Mouse (Mus musculus): Measurements from ENCODE around the gene Alppl2.
A peak's percentile ranks its signal among the peaks of the same experiment; 100 is the strongest.

The Alppl2 gene

DNA sequence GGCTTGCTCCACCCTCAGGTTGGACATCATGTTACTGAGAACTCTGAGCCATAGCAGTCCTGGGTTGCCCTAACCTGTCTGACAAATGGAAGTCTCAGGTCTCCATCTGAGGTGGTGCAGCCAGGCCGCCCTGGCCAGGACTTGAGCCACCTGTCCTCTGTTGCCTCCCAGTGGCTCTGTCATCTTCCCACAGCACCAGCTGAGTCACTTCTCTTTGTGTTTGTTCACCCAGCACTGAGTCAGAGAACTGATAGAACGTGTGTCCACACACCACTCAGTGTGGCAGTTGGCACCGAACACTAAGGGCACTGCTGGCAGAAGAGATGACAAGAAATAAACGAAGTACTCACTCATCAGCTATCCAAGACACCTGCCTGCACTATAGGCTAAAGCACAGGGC lies 38.4 kb downstream of the Alppl2 start:
- peak; percentile 50 for DNase-seq (ENCODE audit: extremely low read depth, insufficient read length, low spot score)

DNA sequence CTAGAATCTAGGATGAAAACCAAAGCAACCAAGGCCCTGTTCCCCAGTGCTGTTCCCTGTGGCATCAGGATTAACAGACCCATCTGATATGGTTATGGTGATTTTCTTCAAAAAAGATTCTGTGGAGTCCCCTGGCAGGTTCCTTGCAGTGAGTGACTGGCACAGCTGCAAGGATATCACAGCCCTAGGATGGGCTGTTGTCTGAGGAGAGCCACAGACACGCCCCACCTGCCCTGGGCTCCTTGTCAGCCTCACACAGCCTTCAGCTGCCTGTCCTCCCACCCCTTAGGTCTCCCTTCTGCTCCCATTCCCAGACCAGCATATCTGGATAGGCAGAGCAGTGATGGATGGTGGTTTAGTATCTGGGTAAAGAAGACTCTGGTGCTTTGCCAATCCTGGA lies 39.0 kb downstream of the Alppl2 start:
- DNase-seq (ENCODE audit: extremely low read depth, insufficient read length, low spot score), result no peak

DNA sequence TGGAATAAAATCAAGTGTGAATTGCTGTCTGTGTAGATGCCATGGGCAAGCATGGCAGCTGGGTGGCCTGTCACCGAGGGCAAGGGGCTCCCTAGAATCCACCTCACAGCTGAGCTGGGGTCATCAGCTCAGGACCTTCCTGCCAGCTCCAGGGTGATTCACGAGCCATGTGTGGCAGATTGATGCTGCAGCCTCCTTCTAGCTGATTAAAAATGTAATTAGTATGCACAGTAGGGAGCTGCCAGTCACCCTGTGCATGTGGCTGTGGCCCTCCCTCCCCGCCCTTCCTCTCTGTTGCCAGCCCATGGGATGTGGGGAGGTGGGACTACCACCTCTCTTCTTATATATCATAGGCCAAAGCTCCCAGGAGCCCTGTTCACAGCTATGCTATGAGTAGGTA lies 39.7 kb downstream of the Alppl2 start:
- no peak for DNase-seq (ENCODE audit: extremely low read depth, insufficient read length, low spot score)

DNA sequence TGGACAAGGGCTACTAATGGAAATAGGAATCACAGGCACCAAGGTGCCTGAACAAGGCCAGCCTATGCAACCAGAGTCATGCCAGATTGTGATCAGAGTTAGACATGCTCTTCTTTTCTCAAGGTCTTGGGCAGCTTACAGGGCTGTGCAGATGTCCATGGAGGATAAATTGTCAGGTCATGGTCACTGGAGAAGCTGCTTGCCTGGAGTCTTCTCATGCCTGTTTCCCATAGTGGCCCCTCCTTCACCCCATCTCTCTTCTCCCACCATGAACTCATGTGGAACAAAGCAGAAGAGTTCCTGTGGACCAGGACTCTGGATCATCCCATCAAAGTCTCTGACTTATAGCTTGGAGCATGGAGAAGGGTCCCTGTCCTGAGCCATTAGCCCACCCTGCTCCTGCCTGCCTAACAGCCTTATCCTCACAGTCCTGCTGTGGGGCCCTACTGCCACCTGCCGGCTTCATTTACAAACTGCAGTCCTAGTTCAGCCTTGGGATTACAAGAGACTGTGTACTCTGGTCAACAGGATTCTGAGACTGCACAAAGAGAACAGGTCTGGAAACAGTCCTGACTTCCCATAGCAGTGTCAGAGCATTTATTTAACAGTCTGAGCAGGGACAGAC lies 47.8 kb downstream of the Alppl2 start:
- no peak for DNase-seq (ENCODE audit: extremely low read depth, insufficient read length, low spot score)

DNA sequence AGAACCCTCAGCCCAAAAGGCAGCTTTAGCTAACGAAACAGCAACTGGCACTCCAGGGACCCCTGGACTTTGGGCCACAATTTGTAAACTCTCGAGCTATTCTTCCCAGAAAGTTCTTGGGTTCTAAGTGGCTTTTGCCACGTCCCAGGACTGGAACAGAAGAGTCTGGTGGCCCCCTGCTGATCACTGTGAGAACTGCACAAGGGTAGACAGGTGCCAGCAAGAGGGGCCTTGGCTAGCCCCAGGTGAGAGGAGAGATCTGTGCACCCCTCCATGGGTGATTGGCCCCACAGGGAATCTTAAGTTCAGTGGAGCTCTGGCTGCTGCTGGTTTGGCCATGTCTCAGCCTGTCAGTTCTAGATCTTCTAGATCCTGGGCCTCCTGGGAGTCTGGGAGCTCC lies 48.6 kb downstream of the Alppl2 start:
- no peak for DNase-seq (ENCODE audit: extremely low read depth, insufficient read length, low spot score)

DNA sequence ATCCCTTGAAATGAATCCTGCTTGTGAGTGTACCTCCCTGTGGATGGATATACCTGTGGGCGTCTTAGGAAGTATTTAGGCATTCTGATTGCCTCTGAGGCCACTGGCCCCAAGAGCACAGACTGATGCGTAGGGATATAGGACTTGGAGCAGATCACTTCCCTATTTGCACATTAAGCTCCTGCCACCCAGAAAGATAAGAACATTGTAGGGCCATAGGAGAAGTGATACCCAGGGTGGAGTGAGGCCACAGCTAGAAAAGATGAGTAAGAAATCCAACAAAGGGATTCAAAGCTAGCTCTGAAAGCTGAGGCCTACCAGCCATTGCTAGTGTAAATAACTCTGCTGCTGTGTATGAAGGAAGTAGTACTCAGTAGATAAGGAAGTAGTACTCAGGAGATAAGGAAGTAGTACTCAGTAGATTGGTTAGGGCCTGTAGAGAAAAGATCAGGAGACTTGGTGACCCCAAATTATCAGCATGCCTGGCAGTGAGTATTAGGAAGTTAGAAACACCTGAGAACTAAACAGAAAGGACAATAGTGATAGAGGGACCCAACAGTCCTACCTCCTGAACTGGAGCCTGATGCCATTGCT lies 51.2 kb downstream of the Alppl2 start:
- no peak for DNase-seq (ENCODE audit: extremely low read depth, insufficient read length, low spot score)
